Mouse (Mus musculus): ENCODE data around the gene Olfr829.

The Olfr829 gene

GRCm38 (mm10) chr9:18854633-18855032 is at the start of gene Olfr829:
Gene Olfr829, plus strand, starts transcription at chr9:18854933.
- DNase-seq (ENCODE audit: low read depth, low spot score), result no peak

- no peak for DNase-seq (ENCODE audit: low read depth, low spot score)
These were observed 35.3 kb upstream of the Olfr829 start, which contains the start of gene Olfr828 for GRCm38 (mm10) chr9:18819426-18819825. Gene Olfr828, minus strand, starts transcription at chr9:18819526.

- DNase-seq (ENCODE audit: low read depth, low spot score), result no peak
These were observed 19.7 kb downstream of the Olfr829 start, which contains the start of gene Olfr830 for GRCm38 (mm10) chr9:18874393-18874792. Gene Olfr830, plus strand, starts transcription at chr9:18874693.

GRCm38 (mm10) chr9:18907699-18908098 is 53.0 kb downstream of the Olfr829 start:
- DNase-seq (ENCODE audit: low read depth, low spot score), result peak; percentile 80
